Mouse (Mus musculus): ENCODE measurements around the gene Ssr3.
"Not testable (repeated sequence)": the region's sequence is repeated elsewhere in the genome, so short reads cannot be mapped to it uniquely, and the experiment has no call there.

Ssr3 gene

GRCm38 (mm10) chr3:65392421-65392817 is at the start of gene Ssr3:
Ssr3 (minus strand) TSS chr3:65392623.
- DNase-seq (ENCODE audit: low spot score): peak; percentile 96

- DNase-seq (ENCODE audit: low spot score): no peak
Observed at GRCm38 (mm10) chr3:65441586-65442111, 49.2 kb upstream of the Ssr3 start.

GRCm38 (mm10) chr3:65438511-65439228 is 46.2 kb upstream of the Ssr3 start:
- no peak for DNase-seq (ENCODE audit: low spot score)

GRCm38 (mm10) chr3:65435812-65436211 is 43.4 kb upstream of the Ssr3 start:
- DNase-seq (ENCODE audit: low spot score): peak; percentile 44

GRCm38 (mm10) chr3:65435101-65435571 is 42.7 kb upstream of the Ssr3 start:
- peak; percentile 26 for DNase-seq (ENCODE audit: low spot score)

- DNase-seq (ENCODE audit: low spot score): no peak
Observed at GRCm38 (mm10) chr3:65432236-65432635, 39.8 kb upstream of the Ssr3 start.

- no peak for DNase-seq (ENCODE audit: low spot score)
Observed at GRCm38 (mm10) chr3:65419706-65420105, 27.3 kb upstream of the Ssr3 start.

GRCm38 (mm10) chr3:65417913-65418594 is 25.6 kb upstream of the Ssr3 start:
- DNase-seq (ENCODE audit: low spot score): no peak

GRCm38 (mm10) chr3:65416571-65416970 is 24.1 kb upstream of the Ssr3 start:
- DNase-seq (ENCODE audit: low spot score): no peak

GRCm38 (mm10) chr3:65407891-65408290 is 15.5 kb upstream of the Ssr3 start:
- DNase-seq (ENCODE audit: low spot score): no peak

- DNase-seq (ENCODE audit: low spot score): no peak
Observed at GRCm38 (mm10) chr3:65405781-65406180, 13.4 kb upstream of the Ssr3 start.

- no peak for DNase-seq (ENCODE audit: low spot score)
Observed at GRCm38 (mm10) chr3:65397566-65397965, 5.1 kb upstream of the Ssr3 start.

- DNase-seq (ENCODE audit: low spot score): no peak
Observed at GRCm38 (mm10) chr3:65396835-65397504, 4.5 kb upstream of the Ssr3 start.

- not testable (repeated sequence) for DNase-seq (ENCODE audit: low spot score)
Observed at GRCm38 (mm10) chr3:65395111-65395510, 2.7 kb upstream of the Ssr3 start.

GRCm38 (mm10) chr3:65391784-65392420 is 521 bp downstream of the Ssr3 start:
- peak; percentile 16 for DNase-seq (ENCODE audit: low spot score)

- DNase-seq (ENCODE audit: low spot score): no peak
Observed at GRCm38 (mm10) chr3:65391222-65391783, 1.1 kb downstream of the Ssr3 start.

- DNase-seq (ENCODE audit: low spot score): no peak
Observed at GRCm38 (mm10) chr3:65385771-65386170, 6.7 kb downstream of the Ssr3 start.

GRCm38 (mm10) chr3:65384431-65384830 is 8.0 kb downstream of the Ssr3 start:
- no peak for DNase-seq (ENCODE audit: low spot score)

- peak; percentile 46 for DNase-seq (ENCODE audit: low spot score)
Observed at GRCm38 (mm10) chr3:65381094-65381493, 11.3 kb downstream of the Ssr3 start.

- no peak for DNase-seq (ENCODE audit: low spot score)
Observed at GRCm38 (mm10) chr3:65379884-65380539, 12.4 kb downstream of the Ssr3 start.

- no peak for DNase-seq (ENCODE audit: low spot score)
Observed at GRCm38 (mm10) chr3:65378724-65379123, 13.7 kb downstream of the Ssr3 start.
